Mouse (Mus musculus) limb, embryonic 11.5 days (tissue): ENCODE results near the gene Lama2. TPM values are rescaled to one million over a fixed set of nuclear protein-coding genes. Genes with fewer than 3 reads are reported as not detected.

Source experiments
- ATAC-seq: fragments of 200-750 bp; cut with Nextera tagmentation; 2 replicates; pipeline ENCODE4 v1.8.0; 2017; ENCODE audit warnings: low read depth; ENCODE audit not compliant: insufficient number of reproducible peaks, low FRiP score, low TSS enrichment
- DNase-seq: peaks from one replicate; pipeline ENCODE4 v3.0.0-alpha.2; 2015; ENCODE audit warnings: low spot score
- H3K27ac ChIP-seq: fragments of 300-500 bp; sonication (generic); replicated peaks from 2 replicates; pipeline ENCODE4 v1.5.1; 2014; ENCODE audit warnings: low read depth, mild to moderate bottlenecking, low read length
- H3K27me3 ChIP-seq: fragments of 300-500 bp; sonication (generic); 2 replicates; pipeline ENCODE4 v1.6.1; 2014; ENCODE audit warnings: mild to moderate bottlenecking, low read length, mixed read lengths; ENCODE audit not compliant: control insufficient read depth, insufficient read depth
- H3K36me3 ChIP-seq: fragments of 300-500 bp; sonication (generic); 2 replicates; pipeline ENCODE4 v1.6.1; 2014; ENCODE audit warnings: mild to moderate bottlenecking, low read length, moderate library complexity, mixed read lengths; ENCODE audit not compliant: control insufficient read depth, insufficient read depth
- H3K4me1 ChIP-seq: fragments of 300-500 bp; sonication (generic); 2 replicates; pipeline ENCODE4 v1.6.1; 2014; ENCODE audit warnings: low read length, mixed read lengths; ENCODE audit not compliant: control insufficient read depth, insufficient read depth
- H3K4me2 ChIP-seq: fragments of 300-500 bp; sonication (generic); 2 replicates; pipeline ENCODE4 v1.6.1; 2014; ENCODE audit warnings: low read depth, mild to moderate bottlenecking, moderate library complexity; ENCODE audit not compliant: severe bottlenecking
- H3K4me3 ChIP-seq: fragments of 300-500 bp; sonication (generic); 2 replicates; pipeline ENCODE4 v1.5.1; 2014; ENCODE audit warnings: low read depth, low read length
- H3K9ac ChIP-seq: fragments of 300-500 bp; sonication (generic); 2 replicates; pipeline ENCODE4 v1.6.1; 2014; ENCODE audit warnings: mild to moderate bottlenecking, low read length
- H3K9me3 ChIP-seq: fragments of 300-500 bp; sonication (generic); 2 replicates; pipeline ENCODE4 v1.6.1; 2016; ENCODE audit warnings: low read length; ENCODE audit not compliant: control insufficient read depth
- WGBS: fragments of 180-500 bp; shearing (Covaris S2); extraction: QIAGEN DNeasy Blood & Tissue Kit; methylation state at CpG from one replicate; pipeline ENCODE4 v1.1.7; 2014; 5-methylcytosine and 5-hydroxymethylcytosine counted together
- polyA plus RNA-seq: library from polyadenylated mRNA; unstranded; fragments of >200 nt; fragmentation: Nextera tagmentation; extraction: Ambion mirVana; gene quantifications from 2 replicates; pipeline ENCODE4 v1.2.1, GENCODE M21; 2014

Gene Lama2
- polyA plus RNA-seq: 8.9 and 12.2 TPM in 2 replicates

DNA sequence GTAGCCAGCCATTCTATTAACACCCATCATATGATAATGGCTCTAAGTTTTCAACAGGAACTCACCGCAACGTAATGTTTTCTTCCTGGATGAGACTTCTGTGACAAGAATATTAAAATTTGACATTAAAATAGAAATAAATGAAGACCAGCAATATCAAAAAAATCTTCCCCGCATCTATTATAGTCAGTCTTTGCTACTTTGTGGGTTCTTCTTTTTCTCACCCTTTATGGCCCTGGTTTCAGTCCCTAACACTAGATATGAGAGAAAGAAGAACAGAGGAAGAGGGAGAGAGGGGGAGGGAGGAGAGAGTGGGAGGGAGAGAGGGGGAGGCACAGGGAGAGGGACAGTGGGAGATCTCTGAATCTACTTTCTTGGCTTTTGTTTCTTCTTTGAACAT lies at the start of gene Lama2:
Lama2 (minus strand) TSS at position 101 of the 400 bp plus-strand sequence.
- Histone ChIP-seq H3K27me3 (no peaks in the 10 kb centered on the region), H3K4me1 (peaks cover 10% of the 10 kb centered on the region), H3K36me3 (no peaks in the 10 kb centered on the region), H3K27ac (no peak within 1 kb of the TSS), H3K9ac (no peak within 1 kb of the TSS), H3K9me3 (no peaks in the 10 kb centered on the region), H3K4me3 (no peak within 1 kb of the TSS), H3K4me2 (no peak within 1 kb of the TSS)
- ATAC-seq: no peak
- WGBS: 98% methylated on average over 3 of the region's 3 CpGs
- no peak for DNase-seq

DNA sequence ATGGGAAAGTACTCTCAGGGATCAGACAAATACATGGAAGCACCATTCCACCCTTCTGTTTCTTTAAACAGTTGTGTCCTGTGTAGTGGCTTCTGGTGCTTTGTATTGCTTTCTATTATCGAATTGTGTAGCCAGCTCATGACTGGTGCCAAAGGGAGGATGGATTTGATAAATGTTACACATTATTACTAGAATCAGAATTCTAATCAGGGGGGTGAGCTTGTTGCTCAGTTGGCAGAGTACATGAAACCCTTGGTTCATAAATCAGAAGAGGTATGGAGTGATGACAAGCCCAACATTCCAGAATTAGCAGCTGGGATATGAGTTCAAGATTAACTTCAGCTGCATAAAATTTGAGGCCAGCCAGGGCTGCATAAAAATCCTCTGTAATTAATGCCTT lies 44.8 kb upstream of the Lama2 start:
- WGBS: 81% methylated on average over 1 of the region's 1 CpGs
- ATAC-seq: no peak

DNA sequence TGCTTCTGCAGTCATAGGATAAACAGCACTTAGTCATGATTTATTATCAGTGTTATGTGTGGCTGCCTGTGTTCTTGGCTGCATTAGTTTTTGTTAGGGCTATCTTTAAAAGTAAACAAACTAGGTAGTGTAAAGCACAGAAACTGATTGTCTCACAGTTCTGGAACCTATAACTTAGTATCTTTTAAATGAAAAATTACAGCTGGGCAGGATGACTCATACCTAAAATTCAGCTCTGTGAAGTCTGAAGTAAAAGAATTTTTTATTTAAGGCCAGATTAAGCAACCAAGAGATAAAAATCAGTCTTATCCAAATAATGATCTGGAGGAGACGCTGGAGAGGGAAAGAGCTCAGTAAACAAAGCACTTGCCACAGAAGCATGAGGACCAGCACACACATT lies 43.8 kb upstream of the Lama2 start:
- Histone ChIP-seq H3K36me3 (no peaks in the 10 kb centered on the region), H3K4me3 (no peak overlapping the region), H3K27ac (no peak overlapping the region), H3K9me3 (no peaks in the 10 kb centered on the region), H3K9ac (no peak overlapping the region), H3K4me2 (no peak overlapping the region), H3K4me1 (no peaks in the 10 kb centered on the region), H3K27me3 (no peaks in the 10 kb centered on the region)
- WGBS: 74% methylated on average over 1 of the region's 1 CpGs
- DNase-seq (no peak), ATAC-seq (no peak)

More for the DNA sequence above, 44.8 kb upstream of the Lama2 start:
- H3K9me3 ChIP-seq: no peaks in the 10 kb centered on the region
- no peaks in the 10 kb centered on the region for H3K27me3 ChIP-seq
- H3K36me3 ChIP-seq: no peaks in the 10 kb centered on the region
- no peak overlapping the region for H3K9ac ChIP-seq
- H3K27ac ChIP-seq: no peak overlapping the region
- H3K4me2 ChIP-seq: no peak overlapping the region
- no peak for DNase-seq
- H3K4me1 ChIP-seq: no peaks in the 10 kb centered on the region
- H3K4me3 ChIP-seq: no peak overlapping the region

DNA sequence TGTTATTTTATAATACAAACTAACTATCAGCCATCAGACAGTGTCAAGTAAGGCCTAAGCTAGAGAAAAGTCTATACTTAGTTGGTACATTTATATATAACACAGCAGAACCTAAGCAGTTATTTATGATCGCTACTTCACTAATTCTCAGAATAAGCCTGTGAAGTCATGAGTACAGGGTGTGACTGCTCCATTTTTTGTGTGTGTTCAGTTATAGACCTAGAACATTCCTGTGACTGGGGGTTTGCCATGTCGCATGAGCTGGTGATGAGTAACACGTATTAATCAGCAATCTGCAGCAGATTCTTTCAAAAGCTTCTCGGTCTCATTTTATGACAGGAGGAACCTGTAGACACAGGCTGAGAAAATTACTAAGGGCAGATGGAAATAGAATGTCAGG lies 34.6 kb upstream of the Lama2 start:
- 89% methylated on average over 4 of the region's 4 CpGs for WGBS

DNA sequence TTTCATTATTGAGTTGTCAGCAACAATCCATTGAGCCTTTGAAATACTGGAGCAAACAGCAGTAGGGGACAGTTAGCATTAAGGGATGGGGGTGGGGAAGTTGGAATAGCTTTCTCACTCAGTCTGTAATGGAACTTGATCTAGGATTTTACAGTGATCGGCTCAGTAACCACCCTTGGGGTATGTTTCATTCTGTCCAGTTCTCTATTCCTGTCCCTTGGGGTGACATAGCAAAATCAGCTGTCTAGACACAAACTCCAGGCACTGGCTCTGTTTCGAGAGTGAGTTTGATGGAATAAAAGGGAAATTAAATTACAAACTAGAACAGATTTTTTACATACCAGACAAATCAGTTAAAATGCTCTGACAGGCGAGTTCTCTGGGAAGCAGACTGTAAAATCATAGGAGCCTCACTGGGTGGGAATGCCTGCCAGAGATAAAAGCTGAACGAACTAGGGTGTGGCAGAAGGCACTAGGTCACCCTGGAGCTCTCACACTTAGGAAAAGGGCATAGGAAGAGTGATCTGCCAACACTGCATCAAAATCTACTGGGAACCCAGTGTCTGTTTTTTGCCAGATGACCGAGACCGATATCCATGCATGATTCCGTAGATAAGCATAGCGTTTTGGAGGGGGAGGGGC lies 33.3 kb upstream of the Lama2 start:
- ATAC-seq: no peak
- Histone ChIP-seq H3K4me3 (no peak overlapping the region), H3K9ac (no peak overlapping the region), H3K9me3 (no peaks in the 10 kb centered on the region), H3K36me3 (no peaks in the 10 kb centered on the region), H3K4me1 (no peaks in the 10 kb centered on the region), H3K4me2 (no peak overlapping the region), H3K27ac (no peak overlapping the region), H3K27me3 (no peaks in the 10 kb centered on the region)
- DNase-seq: no peak
- 69% methylated on average over 8 of the region's 8 CpGs for WGBS

More for the DNA sequence above, 34.6 kb upstream of the Lama2 start:
- H3K9me3 ChIP-seq: no peaks in the 10 kb centered on the region
- no peak overlapping the region for H3K27ac ChIP-seq
- no peak overlapping the region for H3K4me2 ChIP-seq
- H3K27me3 ChIP-seq: no peaks in the 10 kb centered on the region
- no peak for ATAC-seq
- H3K36me3 ChIP-seq: no peaks in the 10 kb centered on the region
- DNase-seq: no peak
- no peak overlapping the region for H3K4me3 ChIP-seq
- H3K9ac ChIP-seq: no peak overlapping the region
- H3K4me1 ChIP-seq: no peaks in the 10 kb centered on the region

DNA sequence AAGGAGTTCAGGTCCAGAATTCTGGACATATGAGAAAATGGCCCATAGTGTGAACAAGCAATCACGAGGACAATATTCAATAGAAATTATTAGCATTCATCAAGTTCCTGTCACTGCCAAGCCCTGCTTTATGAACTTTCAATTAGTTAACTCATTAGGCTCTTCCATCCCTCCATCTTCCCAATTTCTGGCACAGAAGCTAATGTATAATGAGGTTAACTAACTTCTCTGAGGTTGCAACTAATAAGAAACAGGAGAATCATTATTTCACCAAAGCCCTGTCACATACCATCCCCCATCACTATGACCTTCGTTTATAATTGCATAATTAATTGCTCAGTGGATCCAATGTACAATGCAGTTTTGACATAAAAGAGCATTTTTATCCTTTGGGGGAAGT lies 16.2 kb upstream of the Lama2 start:
- DNase-seq: no peak
- 50% methylated on average over 2 of the region's 2 CpGs for whole genome bisulfite sequencing
- H3K9me3 ChIP-seq: no peaks in the 10 kb centered on the region
- no peak overlapping the region for H3K4me2 ChIP-seq
- no peak for ATAC-seq
- H3K36me3 ChIP-seq: no peaks in the 10 kb centered on the region
- no peak overlapping the region for H3K4me3 ChIP-seq
- H3K9ac ChIP-seq: no peak overlapping the region
- no peaks in the 10 kb centered on the region for H3K27me3 ChIP-seq
- H3K27ac ChIP-seq: no peak overlapping the region
- H3K4me1 ChIP-seq: no peaks in the 10 kb centered on the region

DNA sequence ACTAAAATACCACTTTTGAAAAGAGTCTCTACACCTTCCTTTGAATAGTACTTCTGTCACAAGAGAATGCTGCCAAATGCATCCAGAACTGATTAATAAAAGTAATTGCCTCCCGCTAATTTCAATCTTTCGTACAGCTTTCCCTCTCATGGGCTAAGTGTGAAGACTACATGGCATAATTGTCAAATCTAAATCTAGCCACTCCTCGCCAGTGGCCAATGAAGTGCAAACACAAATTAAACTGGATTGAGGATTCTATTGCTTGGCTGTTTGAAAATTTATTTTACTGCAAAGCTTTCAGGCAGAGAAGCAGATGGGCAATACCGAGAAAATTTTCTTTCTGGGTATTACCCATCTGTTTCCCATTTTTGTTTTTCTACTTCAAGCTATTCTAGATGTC lies 11.4 kb upstream of the Lama2 start:
- H3K9me3 ChIP-seq: no peaks in the 10 kb centered on the region
- ATAC-seq: no peak
- no peaks in the 10 kb centered on the region for H3K27me3 ChIP-seq
- no peaks in the 10 kb centered on the region for H3K36me3 ChIP-seq
- H3K4me1 ChIP-seq: no peaks in the 10 kb centered on the region
- H3K4me2 ChIP-seq: no peak overlapping the region
- no peak overlapping the region for H3K27ac ChIP-seq
- H3K4me3 ChIP-seq: no peak overlapping the region
- H3K9ac ChIP-seq: no peak overlapping the region
- no peak for DNase-seq
- WGBS: 80% methylated on average over 4 of the region's 4 CpGs

DNA sequence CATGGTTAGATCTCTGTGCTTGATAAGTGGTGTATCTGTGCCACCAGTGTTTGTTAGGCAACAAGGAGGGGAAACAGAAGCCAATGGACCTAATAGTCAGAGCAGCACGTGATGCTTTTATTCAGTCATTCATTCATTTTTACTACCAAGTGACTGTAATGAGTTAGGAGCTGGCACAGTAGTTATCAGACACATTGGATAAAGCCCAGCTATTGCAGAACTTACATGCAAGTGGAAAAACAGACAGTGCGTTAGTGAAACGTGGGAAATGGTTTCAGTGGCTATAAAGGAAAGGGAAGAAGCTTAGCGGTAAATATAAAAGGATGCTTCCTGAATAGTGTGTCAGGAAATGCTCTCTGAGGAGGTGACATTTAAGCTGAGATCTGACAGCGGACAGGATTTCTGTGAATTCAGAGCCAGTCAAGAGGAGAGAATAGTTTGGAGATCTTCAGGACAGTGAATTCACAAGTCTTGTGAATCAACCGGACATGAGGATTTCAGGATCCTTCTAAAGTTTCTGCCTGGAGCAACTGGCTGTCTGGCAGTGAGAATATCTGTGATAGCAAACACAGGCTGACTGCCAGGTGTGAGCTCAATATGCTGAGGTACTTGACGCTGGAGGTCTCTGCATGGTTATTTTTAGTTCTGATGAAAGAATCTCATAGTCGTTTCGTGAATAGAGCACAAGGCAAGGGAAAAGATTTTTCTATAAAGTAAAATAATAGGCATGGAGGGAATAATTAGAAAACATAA lies 2.3 kb upstream of the Lama2 start:
- ATAC-seq: no peak
- no peak overlapping the region for H3K4me3 ChIP-seq
- no peaks in the 10 kb centered on the region for H3K36me3 ChIP-seq
- H3K27me3 ChIP-seq: no peaks in the 10 kb centered on the region
- no peak overlapping the region for H3K4me2 ChIP-seq
- H3K9ac ChIP-seq: no peak overlapping the region
- H3K27ac ChIP-seq: no peak overlapping the region
- 76% methylated on average over 9 of the region's 9 CpGs for WGBS
- peaks cover 5% of the 10 kb centered on the region for H3K4me1 ChIP-seq
- no peak for DNase-seq
- H3K9me3 ChIP-seq: no peaks in the 10 kb centered on the region
